Mouse (Mus musculus): ENCODE measurements at regions not wholly inside any gene's neighbourhood (a gene's known extent, or its start where the extent isn't known, plus 50 kb on each side); places are given as distances from the start of the nearest gene placed in this dataset.

DNA sequence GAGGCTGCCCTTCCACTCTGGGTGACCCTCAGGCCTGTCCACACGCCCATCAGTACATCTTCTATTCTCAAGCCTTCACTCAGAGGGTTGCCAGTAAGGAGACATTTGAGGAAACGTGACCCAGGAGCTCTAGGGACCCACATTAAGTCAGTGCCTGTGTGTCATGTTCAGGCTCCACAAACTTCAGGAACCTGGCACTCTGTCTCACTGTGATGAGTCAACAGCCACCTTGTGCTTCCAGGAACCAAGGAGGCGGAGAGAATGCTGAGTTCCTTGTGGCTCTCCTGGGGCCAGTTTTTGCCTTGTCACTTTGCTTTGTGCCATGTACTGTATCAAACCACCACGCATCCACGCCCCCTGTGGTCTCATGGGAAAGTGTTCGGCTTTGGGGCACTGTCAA is 104.4 kb downstream of the Abhd5 start:
- TF ChIP-seq CTCF (IDR thresholded peaks at IDR 0.05; ENCODE audit: borderline replicate concordance, insufficient read depth, low read depth, low read length): no peak
- TF ChIP-seq POLR2A (IDR thresholded peaks at IDR 0.05; ENCODE audit: borderline replicate concordance, insufficient read depth, low read length): no peak

All from cerebellum, adult 2 months (tissue).